Mouse (Mus musculus) urinary bladder, postnatal 36 days (tissue): ENCODE results near the gene Zfp988.
"Not testable (repeated sequence)": the region's sequence is repeated elsewhere in the genome, so short reads cannot be mapped to it uniquely, and the experiment has no call there.

Source experiments
- DNase-seq, 2 experiments: peaks; one replicate each; pipeline ENCODE4 v3.0.0; 2022; ENCODE audit warnings: low spot score in 2 of 2, mixed read lengths in 1 of 2

Zfp988 gene

GRCm38 (mm10) chr4:147305436-147305835 is at the start of gene Zfp988:
Zfp988 (plus strand) TSS chr4:147305674.
- DNase-seq = not testable (repeated sequence)

- not testable (repeated sequence) for DNase-seq
These were observed 42.8 kb upstream of the Zfp988 start for GRCm38 (mm10) chr4:147262708-147263107.

- not testable (repeated sequence) for DNase-seq
These were observed 38.2 kb upstream of the Zfp988 start for GRCm38 (mm10) chr4:147267302-147267701.

- DNase-seq = not testable (repeated sequence)
These were observed 36.7 kb upstream of the Zfp988 start for GRCm38 (mm10) chr4:147268735-147269134.

- DNase-seq = not testable (repeated sequence)
These were observed 35.4 kb upstream of the Zfp988 start for GRCm38 (mm10) chr4:147270026-147270425.

GRCm38 (mm10) chr4:147271601-147272000 is 33.9 kb upstream of the Zfp988 start:
- DNase-seq = not testable (repeated sequence)

GRCm38 (mm10) chr4:147275021-147275772 is 30.3 kb upstream of the Zfp988 start:
- not testable (repeated sequence) for DNase-seq

- DNase-seq = not testable (repeated sequence)
These were observed 29.7 kb upstream of the Zfp988 start for GRCm38 (mm10) chr4:147275773-147276140.

- not testable (repeated sequence) for DNase-seq
These were observed 25.1 kb upstream of the Zfp988 start for GRCm38 (mm10) chr4:147280406-147280805.

GRCm38 (mm10) chr4:147298585-147298984 is 6.9 kb upstream of the Zfp988 start:
- DNase-seq = not testable (repeated sequence)

GRCm38 (mm10) chr4:147302375-147302774 is 3.1 kb upstream of the Zfp988 start:
- DNase-seq = not testable (repeated sequence)

GRCm38 (mm10) chr4:147335036-147335690 is 29.7 kb downstream of the Zfp988 start:
- not testable (repeated sequence) for DNase-seq

- DNase-seq = not testable (repeated sequence)
These were observed 30.4 kb downstream of the Zfp988 start for GRCm38 (mm10) chr4:147335691-147336367.

GRCm38 (mm10) chr4:147336368-147337195 is 31.1 kb downstream of the Zfp988 start:
- peak in 1 of 2 experiments; percentile 16 for DNase-seq

GRCm38 (mm10) chr4:147337520-147337919 is 32.0 kb downstream of the Zfp988 start:
- not testable (repeated sequence) for DNase-seq

GRCm38 (mm10) chr4:147338032-147338610 is 32.6 kb downstream of the Zfp988 start:
- DNase-seq = no peak

- not testable (repeated sequence) for DNase-seq
These were observed 33.2 kb downstream of the Zfp988 start for GRCm38 (mm10) chr4:147338706-147339105.

- DNase-seq = peak in 1 of 2 experiments; percentile 18
These were observed 34.2 kb downstream of the Zfp988 start for GRCm38 (mm10) chr4:147339601-147340219.

GRCm38 (mm10) chr4:147340236-147340635 is 34.8 kb downstream of the Zfp988 start:
- not testable (repeated sequence) for DNase-seq

- DNase-seq = not testable (repeated sequence)
These were observed 35.4 kb downstream of the Zfp988 start for GRCm38 (mm10) chr4:147340876-147341275.
